Mouse (Mus musculus) ES-E14 (cell line): Measurements from ENCODE around the gene Amh.

ENCODE experiments used
- CHD2 ChIP-seq: IDR thresholded peaks from 2 replicates; pipeline ENCODE4 v1.6.1; 2014; ENCODE audit warnings: mild to moderate bottlenecking, low read depth, low read length, inconsistent platforms
- MAFK ChIP-seq: IDR thresholded peaks from 2 replicates; pipeline ENCODE4 v1.6.1; 2014; ENCODE audit warnings: mild to moderate bottlenecking, low read depth, low read length, inconsistent platforms; ENCODE audit not compliant: insufficient read depth

DNA sequence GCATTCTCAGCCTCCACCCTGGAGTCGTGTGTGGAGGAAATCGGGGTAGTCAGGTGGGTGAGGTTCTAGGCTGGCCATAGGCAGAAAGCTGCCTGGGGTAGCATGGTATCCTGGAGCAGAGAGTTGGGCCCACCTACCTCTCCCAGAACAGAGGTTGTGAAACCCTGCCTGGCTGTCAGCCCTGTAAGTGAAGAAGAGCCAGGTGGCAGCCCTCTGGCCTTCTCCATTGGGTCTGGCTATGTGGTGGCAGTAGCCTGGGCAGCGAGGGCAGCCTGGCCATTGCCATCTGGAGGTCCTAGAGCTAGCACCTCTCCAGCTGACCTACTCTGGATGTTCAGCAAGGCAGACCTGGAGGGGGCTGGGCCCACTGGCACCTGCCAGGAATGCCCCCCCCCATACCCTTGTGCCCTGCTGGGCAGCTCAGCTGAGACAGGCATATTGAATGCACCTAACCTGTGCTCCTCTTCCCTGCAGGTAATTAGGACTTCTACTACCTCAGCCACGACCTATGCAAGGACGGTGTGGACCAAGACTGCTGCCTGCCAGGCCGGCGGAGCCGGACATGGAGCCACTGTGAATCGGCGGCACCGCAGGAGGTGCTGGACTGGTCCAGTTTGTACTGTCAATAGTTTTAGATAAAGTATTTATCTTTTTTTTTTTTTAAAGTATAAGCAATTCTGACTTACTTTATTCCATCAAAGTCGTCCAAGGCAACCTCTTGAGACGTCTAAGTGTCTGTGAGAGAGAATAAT, 11.8 kb upstream of the Amh start:
- TF ChIP-seq MAFK (no peak), CHD2 (no peak)
